Mouse (Mus musculus) Muller cell, postnatal 12 days (primary cell): ENCODE data around the gene Olfr577.

Experiments
- DNase-seq: peaks from one replicate; pipeline ENCODE4 v3.0.0-alpha.2; 2015; ENCODE audit errors: inconsistent ontology term

The Olfr577 gene

GRCm38 (mm10) chr7:102975843-102976242, at the start of gene Olfr577:
TSS of gene Olfr577 (minus strand) at chr7:102975943.
- no peak for DNase-seq

DNA sequence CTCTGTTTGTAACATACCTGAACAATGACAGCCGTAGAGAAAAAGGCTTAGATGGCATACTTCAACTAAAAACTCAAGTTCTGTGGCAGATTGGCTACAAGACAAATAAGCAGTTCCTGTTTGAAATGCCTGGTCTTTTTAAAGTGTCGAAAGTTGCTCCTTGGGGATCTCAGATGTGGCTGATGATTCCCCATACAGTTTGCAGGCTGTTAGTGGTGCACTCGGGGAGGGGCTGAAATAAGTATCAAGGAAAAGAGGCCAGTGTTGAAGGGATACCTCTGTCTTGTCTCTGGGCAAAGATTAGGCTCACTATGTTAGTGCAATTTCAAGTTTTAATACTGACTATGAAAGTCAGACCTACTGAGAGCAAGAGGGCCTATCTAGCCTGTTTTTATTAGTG, 13.5 kb upstream of the Olfr577 start, which contains the start of gene Olfr578:
Gene Olfr578 (minus strand): TSS at position 101 of the 400 bp plus-strand sequence.
- DNase-seq = no peak

GRCm38 (mm10) chr7:102974399-102974798, 1.3 kb downstream of the Olfr577 start:
- DNase-seq = no peak

DNA sequence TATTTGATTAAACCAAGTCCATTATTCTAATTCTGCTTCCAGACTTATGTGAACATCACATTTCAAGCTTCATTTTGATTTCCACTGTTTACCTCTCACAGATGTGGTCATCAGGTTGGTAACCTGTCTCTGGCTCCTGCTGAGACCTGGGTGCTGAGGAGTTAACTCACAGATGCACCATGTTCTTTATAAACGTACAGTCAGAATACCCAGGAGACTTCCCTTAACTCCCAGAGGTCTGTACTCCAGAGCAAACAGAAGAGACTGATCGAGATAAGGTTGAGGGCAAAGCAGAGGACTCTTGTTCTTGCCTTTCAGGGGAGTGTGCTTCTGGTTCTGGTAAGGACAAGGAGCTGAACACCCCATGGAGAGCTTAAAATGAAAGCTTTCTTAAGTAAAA, 13.4 kb downstream of the Olfr577 start, which contains the start of gene Olfr576:
Gene Olfr576 (plus strand): TSS at position 301 of the 400 bp plus-strand sequence.
- DNase-seq = no peak

DNA sequence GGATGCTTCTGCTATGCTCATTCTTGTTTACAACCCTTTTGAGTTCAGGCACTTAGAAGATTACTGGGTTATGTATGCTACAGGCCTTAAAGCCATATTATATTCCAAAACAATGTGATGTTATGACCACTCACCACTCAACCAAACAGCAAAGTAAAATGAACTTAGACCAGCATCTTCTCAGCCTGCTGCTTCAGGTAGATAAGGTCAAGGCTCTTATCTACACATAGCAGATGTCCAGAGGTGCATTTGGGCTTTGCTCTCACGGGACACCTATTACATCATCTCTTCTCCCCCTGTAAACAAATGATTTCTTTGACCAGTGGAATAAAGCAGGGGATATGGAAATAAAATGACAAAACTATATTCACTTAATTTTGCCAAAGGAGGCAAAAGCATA, 17.1 kb downstream of the Olfr577 start, which contains the start of gene Olfr575:
Gene Olfr575 (minus strand): TSS at position 183 of the 400 bp plus-strand sequence.
- no peak for DNase-seq

DNA sequence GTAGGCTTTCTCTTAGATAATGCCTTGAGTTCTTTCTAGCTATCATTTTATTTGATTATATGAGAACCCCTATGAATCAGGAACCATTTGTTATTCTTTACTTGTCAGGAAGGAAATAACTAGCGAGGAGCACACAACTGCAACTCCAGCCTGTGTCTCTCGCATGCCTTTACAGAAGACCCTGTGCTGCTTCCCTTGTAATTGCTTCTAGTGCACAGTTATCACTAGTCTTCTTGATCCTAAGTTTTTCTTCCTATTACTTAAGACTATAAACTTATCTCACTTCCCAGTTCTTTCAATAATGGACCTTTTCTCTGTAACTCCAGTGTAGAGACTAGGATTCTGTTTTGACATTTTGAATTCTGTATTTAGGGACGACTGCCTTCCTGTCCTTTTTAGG, 17.6 kb downstream of the Olfr577 start:
- no peak for DNase-seq

DNA sequence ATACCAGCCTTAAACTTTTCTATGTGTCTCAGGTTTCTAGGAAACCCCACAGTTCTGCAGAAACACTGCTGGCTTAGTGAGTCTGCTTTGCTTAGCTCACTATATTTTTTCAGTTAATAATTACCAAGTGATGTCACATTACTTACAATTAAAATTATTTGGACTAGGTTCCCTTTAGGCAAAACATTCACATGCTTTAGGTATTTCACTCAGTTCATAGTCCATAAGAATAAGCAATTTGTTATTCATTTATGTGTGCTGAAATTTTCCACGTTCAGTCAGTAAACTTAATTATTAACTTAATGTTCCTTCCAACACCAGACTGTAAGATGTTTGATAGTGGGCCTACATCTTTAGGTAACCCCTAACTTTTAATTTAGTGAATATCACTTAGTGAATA, 25.0 kb downstream of the Olfr577 start:
- no peak for DNase-seq

- no peak for DNase-seq
Observed at GRCm38 (mm10) chr7:102948167-102948566, 27.6 kb downstream of the Olfr577 start, which contains the start of gene Olfr574. TSS of gene Olfr574 (plus strand) at chr7:102948467.

DNA sequence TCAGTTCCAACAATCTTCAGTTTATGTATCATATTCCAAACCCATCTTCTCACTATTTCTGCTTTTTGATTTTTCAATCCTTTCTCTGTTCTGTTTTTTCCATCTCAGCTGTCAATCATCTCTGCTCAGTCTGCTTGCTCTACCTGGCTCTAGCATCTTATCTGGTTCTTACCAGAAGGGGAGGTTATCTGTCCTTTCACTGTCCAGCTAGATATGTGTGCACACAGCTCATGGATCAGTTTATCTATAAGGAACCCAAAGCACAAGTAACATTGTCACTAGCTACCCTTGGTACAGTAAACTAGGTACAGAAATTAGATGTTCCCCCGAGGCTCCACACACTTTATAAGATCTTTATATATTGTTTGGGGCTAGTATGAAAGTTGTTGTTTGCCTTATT, 32.3 kb downstream of the Olfr577 start:
- no peak for DNase-seq

DNA sequence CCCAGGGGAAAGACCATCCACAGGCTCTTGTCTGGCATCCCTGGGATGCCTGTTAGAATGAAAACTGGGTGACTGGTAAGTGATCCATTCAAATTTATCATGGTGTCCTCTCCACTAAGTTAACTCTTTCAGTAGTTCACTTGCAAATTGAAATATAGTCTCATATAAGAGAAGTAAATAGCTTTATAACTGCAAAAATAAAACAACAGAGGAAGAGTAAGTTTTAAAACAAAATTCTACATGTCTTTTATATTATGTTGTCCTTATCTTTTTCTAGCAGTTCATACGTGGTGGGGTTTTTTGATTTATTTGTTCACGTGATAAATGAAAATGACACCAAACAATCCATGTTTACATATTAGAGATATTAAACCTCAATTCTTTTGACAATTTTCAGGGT, 33.3 kb downstream of the Olfr577 start, which contains the start of gene Olfr573-ps1:
Gene Olfr573-ps1 (minus strand): TSS at position 101 of the 400 bp plus-strand sequence.
- DNase-seq = no peak

GRCm38 (mm10) chr7:102927105-102927504, 48.6 kb downstream of the Olfr577 start:
- DNase-seq = no peak

GRCm38 (mm10) chr7:102924109-102924508, 51.6 kb downstream of the Olfr577 start, which contains the start of gene Olfr572:
TSS of gene Olfr572 (plus strand) at chr7:102924409.
- no peak for DNase-seq
